Mouse (Mus musculus) midbrain, embryonic 10.5 days (tissue): ENCODE results near the gene Ms4a10. TPM values are rescaled to one million over a fixed set of nuclear protein-coding genes. Genes with fewer than 3 reads are reported as not detected.

Source experiments
- polyA plus RNA-seq: library from polyadenylated mRNA; unstranded; fragments of >200 nt; fragmentation: Nextera tagmentation; extraction: Ambion mirVana; gene quantifications from 2 replicates; pipeline ENCODE4 v1.2.1, GENCODE M21; 2016

Gene Ms4a10
- polyA plus RNA-seq, 1 experiment from 2014 or later: not detected

Other genes starting within 250 kb of the Ms4a10 start
- not detected in 2 replicates for gene Cd5, start 235.7 kb downstream of the Ms4a10 start, polyA plus RNA-seq
- gene Cd6, start 144.6 kb downstream of the Ms4a10 start, polyA plus RNA-seq: not detected in 2 replicates
- gene Slc15a3, start 134.9 kb downstream of the Ms4a10 start, polyA plus RNA-seq: 0.20 TPM in 2 replicates
- gene Tmem132a, start 104.7 kb downstream of the Ms4a10 start, polyA plus RNA-seq: 111 and 122 TPM in 2 replicates
- gene Tmem109, start 92.7 kb downstream of the Ms4a10 start, polyA plus RNA-seq: 50.1 and 53.0 TPM in 2 replicates
- gene Prpf19, start 79.4 kb downstream of the Ms4a10 start, polyA plus RNA-seq: 35.8 and 37.2 TPM in 2 replicates
- not detected in 2 replicates for gene Zp1, start 54.0 kb downstream of the Ms4a10 start, polyA plus RNA-seq
- 0.04 and 0.09 TPM in 2 replicates for gene Ptgdr2, start 37.5 kb downstream of the Ms4a10 start, polyA plus RNA-seq
- gene Ccdc86, start 25.4 kb downstream of the Ms4a10 start, polyA plus RNA-seq: 31.1 and 39.2 TPM in 2 replicates
- gene Ms4a15, start 18.6 kb upstream of the Ms4a10 start, polyA plus RNA-seq: not detected in 2 replicates
- gene Ms4a18, start 43.4 kb upstream of the Ms4a10 start, polyA plus RNA-seq: not detected in 2 replicates
- not detected in 2 replicates for gene Ms4a8a, start 106.4 kb upstream of the Ms4a10 start, polyA plus RNA-seq
- gene 1700017D01Rik, start 156.2 kb upstream of the Ms4a10 start, polyA plus RNA-seq: not detected in 2 replicates
- not detected in 2 replicates for gene 1700025F22Rik, start 190.7 kb upstream of the Ms4a10 start, polyA plus RNA-seq
- gene Ms4a13, start 222.1 kb upstream of the Ms4a10 start, polyA plus RNA-seq: not detected in 2 replicates